In the genomic region with DNA sequence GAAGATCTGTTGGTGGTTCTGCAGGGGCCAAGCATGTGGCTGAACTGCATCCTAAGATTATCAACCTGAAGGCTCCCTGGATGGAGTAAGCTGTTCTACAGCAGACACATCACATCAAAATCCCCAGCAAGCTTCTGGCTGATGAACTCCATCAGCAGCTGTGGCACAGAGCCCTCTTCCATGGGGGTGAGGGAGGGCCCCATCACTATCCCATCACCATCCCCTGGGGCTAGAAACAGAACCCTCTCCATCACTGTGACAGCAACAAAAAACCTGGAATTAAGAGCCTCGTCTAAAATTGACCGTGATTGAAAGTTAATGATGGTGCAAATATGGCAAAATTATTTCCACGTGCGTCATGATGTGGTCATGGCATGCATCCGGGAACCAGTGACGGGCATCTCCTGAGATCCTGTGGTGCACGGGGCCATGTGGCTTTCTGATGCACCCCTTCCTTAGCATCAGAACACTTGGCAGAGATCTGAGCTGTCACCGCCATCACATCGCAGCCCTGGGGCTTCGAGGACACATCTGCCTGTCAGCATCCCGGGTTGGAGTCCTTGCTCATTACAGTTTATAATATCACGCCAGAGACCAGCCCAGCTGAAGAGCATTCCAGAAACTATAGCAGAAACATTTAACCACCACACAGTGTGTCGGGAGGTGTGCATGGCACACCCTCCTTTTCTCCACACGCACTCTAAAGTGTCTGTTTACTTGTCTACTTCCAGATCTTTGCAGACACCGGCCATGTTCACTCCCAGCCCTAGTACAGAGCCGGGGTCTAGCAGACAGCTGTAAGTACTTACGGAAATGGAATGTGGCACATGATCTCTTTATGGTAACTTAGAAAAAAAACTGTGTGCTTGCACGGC, we compare ENCODE assay signal across 15 mouse cellular contexts. TPM values are rescaled to one million over a fixed set of nuclear protein-coding genes. Genes with fewer than 3 reads are reported as not detected.
A peak's percentile ranks its signal among the peaks of the same experiment; 100 is the strongest.
DNase-seq lines count a peak whose midpoint lies in the region; ATAC-seq and TF ChIP-seq lines count a peak whose summit lies in the region.
"Had no signal": no experiment of that assay in that cellular context is flagged by ENCODE, and none has a peak within 500 bp of the region (broad histone marks: within the 10 kb centered on the region; RNA-seq: fewer than 3 reads in every experiment).

No protein-coding gene starts in this region.

- no peaks in the 10 kb centered on the region for H3K36me3 ChIP-seq in lung, embryonic 14.5 days (ENCODE audit: insufficient read depth)
- no peaks in the 10 kb centered on the region for H3K36me3 ChIP-seq in embryonic facial prominence, embryonic 14.5 days (ENCODE audit: control insufficient read depth, insufficient read depth, low read length)
- no peaks in the 10 kb centered on the region for H3K36me3 ChIP-seq in limb, embryonic 14.5 days (ENCODE audit: control insufficient read depth, insufficient read depth, low read length)
- H3K36me3 ChIP-seq: forebrain, embryonic 10.5 days had no signal

- no peak for TF ChIP-seq POLR2A in limb, embryonic 14.5 days (IDR thresholded peaks at IDR 0.05; ENCODE audit: borderline replicate concordance, extremely low read depth, insufficient read depth, insufficient read length)

- no peak overlapping the region; the same call in 1 of the 2 replicates for H3K4me2 ChIP-seq in lung, embryonic 14.5 days
- H3K4me2 ChIP-seq in embryonic facial prominence, embryonic 14.5 days (ENCODE audit: low read depth, low read length), result no peak overlapping the region
- H3K4me2 ChIP-seq in limb, embryonic 14.5 days (replicated peaks; ENCODE audit: low read depth, low read length, severe bottlenecking), result no peak overlapping the region; the same call in 1 of the 2 replicates

- H3K4me3 ChIP-seq in lung, embryonic 14.5 days (ENCODE audit: low read depth, low read length), result no peak overlapping the region
- no peak overlapping the region for H3K4me3 ChIP-seq in embryonic facial prominence, embryonic 14.5 days (ENCODE audit: low read depth, low read length)
- no peak overlapping the region for H3K4me3 ChIP-seq in limb, embryonic 14.5 days (replicated peaks; ENCODE audit: low read length)
- H3K4me3 ChIP-seq: forebrain, embryonic 10.5 days had no signal

- H3K27ac ChIP-seq in lung, embryonic 14.5 days (ENCODE audit: low read depth), result no peak overlapping the region
- H3K27ac ChIP-seq in embryonic facial prominence, embryonic 14.5 days (replicated peaks; ENCODE audit: low read depth, low read length), result peak overlapping the region; percentile 72; the same call in 1 of the 2 replicates
- H3K27ac ChIP-seq in limb, embryonic 14.5 days (replicated peaks; ENCODE audit: low read depth, low read length), result peak overlapping the region; percentile 35; the same call in 1 of the 2 replicates
- H3K27ac ChIP-seq: forebrain, embryonic 10.5 days had no signal

- WGBS in lung, embryonic 14.5 days, result 25% methylated on average over 18 of the region's 18 CpGs
- 22% methylated on average over 18 of the region's 18 CpGs for WGBS in embryonic facial prominence, embryonic 14.5 days
- WGBS in limb, embryonic 14.5 days, result 28% methylated on average over 18 of the region's 18 CpGs

- H3K4me1 ChIP-seq in lung, embryonic 14.5 days (ENCODE audit: insufficient read depth), result peaks cover 13% of the 10 kb centered on the region
- peaks cover 38% of the 10 kb centered on the region; the same call in 1 of the 2 replicates for H3K4me1 ChIP-seq in embryonic facial prominence, embryonic 14.5 days (ENCODE audit: control insufficient read depth, insufficient read depth, low read length)
- H3K4me1 ChIP-seq in limb, embryonic 14.5 days (ENCODE audit: control insufficient read depth, insufficient read depth, low read length), result peaks cover 50% of the 10 kb centered on the region

- H3K9me3 ChIP-seq in lung, embryonic 14.5 days (ENCODE audit: low read depth, low read length), result no peaks in the 10 kb centered on the region
- H3K9me3 ChIP-seq in embryonic facial prominence, embryonic 14.5 days (ENCODE audit: control insufficient read depth, low read length), result no peaks in the 10 kb centered on the region
- no peaks in the 10 kb centered on the region for H3K9me3 ChIP-seq in limb, embryonic 14.5 days (ENCODE audit: control insufficient read depth, low read length)
- H3K9me3 ChIP-seq: forebrain, embryonic 10.5 days had no signal

- H3K27me3 ChIP-seq in lung, embryonic 14.5 days (ENCODE audit: insufficient read depth, low read length), result no peaks in the 10 kb centered on the region
- no peaks in the 10 kb centered on the region for H3K27me3 ChIP-seq in embryonic facial prominence, embryonic 14.5 days (replicated peaks; ENCODE audit: control insufficient read depth, insufficient read depth, low read length)
- no peaks in the 10 kb centered on the region for H3K27me3 ChIP-seq in limb, embryonic 14.5 days (ENCODE audit: control insufficient read depth, insufficient read depth, low read length)

- peak; percentile 39 for DNase-seq in embryo, embryonic 11 days
- DNase-seq in embryo, embryonic 9.5 days (ENCODE audit: extremely low spot score), result no peak
- peak; percentile 71 for DNase-seq in lung, embryonic 14.5 days
- no peak for DNase-seq in lung, postnatal 14 days
- DNase-seq in embryonic facial prominence, embryonic 14.5 days (ENCODE audit: low spot score), result peak; percentile 82
- DNase-seq in limb, embryonic 14.5 days (ENCODE audit: low spot score), result peak; percentile 59
- DNase-seq in ovary, postnatal 14 days (ENCODE audit: low spot score), result no peak
- DNase-seq in adrenal gland, adult (ENCODE audit: inconsistent age in 2 of 2, low spot score in 1 of 2), result no peak
- DNase-seq: cerebellum, adult 9-11 months; gastrocnemius, postnatal 10 days; kidney, postnatal 10 days; left cerebral cortex, postnatal 4 days; spleen, adult 18-20 months; thymus, adult 18-20 months had no signal

- H3K9ac ChIP-seq in lung, embryonic 14.5 days, result no peak overlapping the region
- no peak overlapping the region for H3K9ac ChIP-seq in embryonic facial prominence, embryonic 14.5 days (ENCODE audit: low read depth, low read length)
- H3K9ac ChIP-seq in limb, embryonic 14.5 days (ENCODE audit: low read depth, low read length, severe bottlenecking), result no peak overlapping the region

- ATAC-seq in lung, embryonic 14.5 days (ENCODE audit: insufficient read depth), result peak; percentile 83
- peak; percentile 79 for ATAC-seq in embryonic facial prominence, embryonic 14.5 days (ENCODE audit: low read depth)
- peak; percentile 80 for ATAC-seq in limb, embryonic 14.5 days (ENCODE audit: low FRiP score, low read depth)

- TF ChIP-seq CTCF in lung, embryonic 14.5 days (IDR thresholded peaks at IDR 0.05; ENCODE audit: low read depth), result no peak

RNA-seq across cellular contexts. Expression of gene Psapl1, which starts 51.1 kb away (rescaled TPM):
- polyA plus RNA-seq in lung, embryonic 14.5 days (2014; fragmentation: Nextera tagmentation; extraction: Ambion mirVana), result 0.20 TPM in 1 of 2 replicates, not detected in the other
- polyA plus RNA-seq in embryonic facial prominence, embryonic 14.5 days (2014; fragmentation: Nextera tagmentation; extraction: Ambion mirVana), result 3.6 and 7.5 TPM in 2 replicates
- 0.81 and 1.2 TPM in 2 replicates for polyA plus RNA-seq in limb, embryonic 14.5 days (2012; rRNA removed)
- polyA plus RNA-seq in limb, embryonic 14.5 days (2014; fragmentation: Nextera tagmentation; extraction: Ambion mirVana), result 4.5 and 7.3 TPM in 2 replicates

Comparison
In these comparisons a context has a peak if more than half of its experiments do, and no peak if none do; other contexts are left out.
1. DNase-seq: peak in embryo, embryonic 11 days (single experiment), lung, embryonic 14.5 days (single experiment), embryonic facial prominence, embryonic 14.5 days (single experiment) and limb, embryonic 14.5 days (single experiment); none in embryo, embryonic 9.5 days (single experiment), lung, postnatal 14 days (single experiment), ovary, postnatal 14 days (single experiment) and adrenal gland, adult (0 of 2).
2. Peak in every context shown above with its lines, with median percentiles within 50 percentile points of each other: ATAC-seq.